Mouse (Mus musculus) hindbrain, embryonic 15.5 days (tissue): ENCODE measurements at regions not wholly inside any gene's neighbourhood (a gene's known extent, or its start where the extent isn't known, plus 50 kb on each side); places are given as distances from the start of the nearest gene placed in this dataset.

ENCODE experiments used
- ATAC-seq: fragments of 200-750 bp; cut with Nextera tagmentation; 2 replicates; pipeline ENCODE4 v1.8.0; 2017; ENCODE audit warnings: low read depth, moderate number of reproducible peaks, moderate TSS enrichment; ENCODE audit not compliant: low FRiP score
- H3K27ac ChIP-seq: fragments of 300-500 bp; sonication (generic); replicated peaks from 2 replicates; pipeline ENCODE4 v1.5.1; 2015; ENCODE audit warnings: mild to moderate bottlenecking, inconsistent platforms
- H3K27me3 ChIP-seq: fragments of 300-500 bp; sonication (generic); 2 replicates; pipeline ENCODE4 v1.6.1; 2015; ENCODE audit warnings: control low read depth, inconsistent platforms
- H3K36me3 ChIP-seq: fragments of 300-500 bp; sonication (generic); 2 replicates; pipeline ENCODE4 v1.6.1; 2015; ENCODE audit warnings: control low read depth, inconsistent platforms
- H3K4me1 ChIP-seq: fragments of 300-500 bp; sonication (generic); replicated peaks from 2 replicates; pipeline ENCODE4 v1.6.1; 2015; ENCODE audit warnings: control low read depth, inconsistent platforms
- H3K4me2 ChIP-seq: fragments of 300-500 bp; sonication (generic); 2 replicates; pipeline ENCODE4 v1.6.1; 2015; ENCODE audit warnings: moderate library complexity, mild to moderate bottlenecking, inconsistent platforms
- H3K4me3 ChIP-seq: fragments of 300-500 bp; sonication (generic); 2 replicates; pipeline ENCODE4 v1.5.1; 2015; ENCODE audit warnings: mild to moderate bottlenecking, inconsistent platforms
- H3K9ac ChIP-seq: fragments of 300-500 bp; sonication (generic); 2 replicates; pipeline ENCODE4 v1.6.1; 2015; ENCODE audit warnings: inconsistent platforms
- H3K9me3 ChIP-seq: fragments of 300-500 bp; sonication (generic); 2 replicates; pipeline ENCODE4 v1.6.1; 2016; ENCODE audit warnings: control low read depth, inconsistent platforms
- WGBS: fragments of 180-500 bp; shearing (Covaris S2); methylation state at CpG from one replicate; pipeline ENCODE4 v1.1.7; 2015; 5-methylcytosine and 5-hydroxymethylcytosine counted together

- Histone ChIP-seq H3K36me3 (no peaks in the 10 kb centered on the region), H3K4me3 (no peak overlapping the region), H3K27me3 (no peaks in the 10 kb centered on the region), H3K9ac (no peak overlapping the region), H3K27ac (no peak overlapping the region), H3K4me1 (0 out of 2 replicates have a peak, but pooled peaks cover 5% of the 10 kb centered on the region), H3K9me3 (no peaks in the 10 kb centered on the region), H3K4me2 (no peak overlapping the region)
- 80% methylated on average over 4 of the region's 4 CpGs for WGBS
- ATAC-seq, result no peak
Observed at GRCm38 (mm10) chr19:60029720-60030119, 86.3 kb upstream of the Rab11fip2 start.

- Histone ChIP-seq H3K4me2 (peak overlapping the region; percentile 2; the same call in 1 of the 2 replicates), H3K4me3 (no peak overlapping the region), H3K27ac (no peak overlapping the region), H3K27me3 (no peaks in the 10 kb centered on the region), H3K9ac (no peak overlapping the region), H3K36me3 (no peaks in the 10 kb centered on the region), H3K4me1 (peaks cover 11% of the 10 kb centered on the region; the same call in 1 of the 2 replicates), H3K9me3 (no peaks in the 10 kb centered on the region)
- WGBS, result 42% methylated on average over 12 of the region's 12 CpGs
- no peak for ATAC-seq
Observed at GRCm38 (mm10) chr19:60015614-60016300, 72.3 kb upstream of the Rab11fip2 start.

GRCm38 (mm10) chr19:59995557-59995956, 52.1 kb upstream of the Rab11fip2 start:
- Histone ChIP-seq H3K4me3 (no peak overlapping the region), H3K9me3 (no peaks in the 10 kb centered on the region)
- ATAC-seq, result no peak

More at GRCm38 (mm10) chr19:59995557-59995956, 52.1 kb upstream of the Rab11fip2 start:
- Histone ChIP-seq H3K27me3 (no peaks in the 10 kb centered on the region), H3K27ac (no peak overlapping the region), H3K4me1 (no peaks in the 10 kb centered on the region), H3K9ac (no peak overlapping the region), H3K36me3 (no peaks in the 10 kb centered on the region), H3K4me2 (no peak overlapping the region)
- 93% methylated on average over 1 of the region's 1 CpGs for whole genome bisulfite sequencing
